Mouse (Mus musculus): Measurements from ENCODE around the gene Fstl5. TPM values are rescaled to one million over a fixed set of nuclear protein-coding genes. Genes with fewer than 3 reads are reported as not detected.
"Not testable (repeated sequence)": the region's sequence is repeated elsewhere in the genome, so short reads cannot be mapped to it uniquely, and the experiment has no call there.

The Fstl5 gene
- polyA plus RNA-seq, 1 experiment, result 0.20 TPM

GRCm38 (mm10) chr3:76467229-76467874 lies 393.3 kb downstream of the Fstl5 start:
- DNase-seq (ENCODE audit: low read depth, low spot score), result no peak

- 41% methylated on average over 1 of the region's 1 CpGs for WGBS
- DNase-seq (ENCODE audit: low read depth, low spot score), result no peak
Observed at GRCm38 (mm10) chr3:76468147-76468546, 394.1 kb downstream of the Fstl5 start.

GRCm38 (mm10) chr3:76507891-76508290 lies 433.8 kb downstream of the Fstl5 start:
- not testable (repeated sequence) for DNase-seq (ENCODE audit: low read depth, low spot score)
- 63% methylated on average over 3 of the region's 3 CpGs for WGBS

GRCm38 (mm10) chr3:76508811-76509210 lies 434.7 kb downstream of the Fstl5 start:
- no peak for DNase-seq (ENCODE audit: low read depth, low spot score)

DNA sequence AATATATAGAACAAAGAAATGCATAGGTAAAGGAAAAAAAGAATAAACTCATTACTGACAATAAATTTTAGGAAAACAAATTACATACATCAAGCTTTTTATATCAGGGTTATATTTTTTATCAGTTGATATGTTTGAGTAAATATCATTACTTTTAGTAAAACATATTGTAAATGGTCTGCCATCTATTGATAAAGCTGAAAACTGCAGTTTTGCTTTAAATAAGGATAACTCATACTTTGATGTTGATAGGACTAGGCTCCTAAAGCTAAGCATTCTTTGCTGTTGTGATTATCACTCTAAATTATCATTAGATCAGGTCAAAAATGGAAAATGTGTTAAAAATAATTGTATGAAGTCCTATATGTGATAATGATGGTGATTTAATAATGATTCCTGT lies 493.3 kb downstream of the Fstl5 start:
- no peak for DNase-seq (ENCODE audit: low read depth, low spot score)

More at GRCm38 (mm10) chr3:76508811-76509210, 434.7 kb downstream of the Fstl5 start:
- 92% methylated on average over 14 of the region's 14 CpGs for WGBS

DNA sequence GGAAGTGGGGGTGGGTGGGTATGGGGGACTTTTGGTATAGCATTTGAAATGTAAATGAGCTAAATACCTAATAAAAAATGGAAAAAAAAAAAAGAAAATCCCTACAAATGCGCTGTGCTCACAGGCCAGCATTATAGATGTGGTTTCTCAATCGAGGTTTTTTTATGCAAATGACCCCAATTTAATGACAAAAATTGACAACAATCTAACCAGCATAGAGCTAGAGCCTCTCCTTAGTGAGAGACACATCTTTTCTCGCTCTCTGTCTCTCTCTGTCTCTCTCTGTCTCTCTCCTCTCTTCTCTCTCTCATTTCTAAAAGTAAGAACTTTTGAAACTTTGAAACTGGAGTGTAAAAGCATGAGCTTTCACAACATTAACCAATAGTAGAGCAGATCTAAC lies 498.4 kb downstream of the Fstl5 start:
- DNase-seq (ENCODE audit: low read depth, low spot score), result no peak
- WGBS, result 54% methylated on average over 3 of the region's 3 CpGs

DNA sequence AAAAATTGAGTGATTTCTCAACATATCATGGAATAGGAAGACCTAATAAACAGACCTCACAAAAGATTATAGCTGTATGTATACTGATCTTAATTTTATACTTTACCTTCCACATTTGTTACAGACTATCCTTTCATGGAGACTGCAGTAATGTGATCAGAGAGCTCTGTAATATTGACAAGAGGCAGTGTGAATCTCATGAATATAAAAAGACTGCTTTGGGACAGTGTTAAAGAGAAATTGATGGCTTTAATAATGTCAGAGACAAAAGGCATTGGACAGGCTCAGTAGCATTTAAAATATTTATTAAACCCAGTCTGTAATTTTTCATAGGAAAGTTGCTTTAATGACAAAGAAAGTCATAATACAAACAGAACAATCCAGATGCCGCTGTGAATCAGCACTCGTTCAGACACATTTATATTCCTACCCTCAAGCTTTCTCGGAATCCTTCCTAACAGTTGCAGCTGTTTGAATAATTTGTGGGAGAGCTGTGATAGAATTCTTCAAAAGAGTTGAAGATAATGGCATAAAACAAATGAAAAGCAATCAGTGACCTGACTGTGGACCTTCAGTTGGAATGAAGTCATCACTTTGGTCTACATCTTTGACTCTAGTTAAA lies 499.0 kb downstream of the Fstl5 start:
- DNase-seq (ENCODE audit: low read depth, low spot score), result no peak
- 80% methylated on average over 3 of the region's 3 CpGs for WGBS

DNA sequence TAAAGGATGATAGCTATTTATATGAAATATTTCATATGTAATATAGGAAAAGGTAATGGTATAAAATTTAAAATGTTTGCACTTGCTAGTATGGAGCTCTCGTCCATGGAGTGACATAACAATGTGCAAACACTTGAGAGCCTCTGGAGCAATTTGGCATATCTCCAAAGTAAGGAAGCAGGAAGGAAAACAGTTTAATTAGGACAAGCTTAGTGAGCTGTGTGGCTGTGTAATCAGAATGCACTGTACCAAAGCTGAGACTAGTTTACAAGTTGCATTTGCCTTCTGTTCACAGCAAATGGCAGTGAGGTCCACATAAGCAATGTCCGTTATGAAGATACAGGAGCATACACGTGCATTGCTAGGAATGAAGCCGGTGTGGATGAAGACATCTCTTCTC lies 519.1 kb downstream of the Fstl5 start:
- 57% methylated on average over 4 of the region's 4 CpGs for WGBS
- no peak for DNase-seq (ENCODE audit: low read depth, low spot score)

DNA sequence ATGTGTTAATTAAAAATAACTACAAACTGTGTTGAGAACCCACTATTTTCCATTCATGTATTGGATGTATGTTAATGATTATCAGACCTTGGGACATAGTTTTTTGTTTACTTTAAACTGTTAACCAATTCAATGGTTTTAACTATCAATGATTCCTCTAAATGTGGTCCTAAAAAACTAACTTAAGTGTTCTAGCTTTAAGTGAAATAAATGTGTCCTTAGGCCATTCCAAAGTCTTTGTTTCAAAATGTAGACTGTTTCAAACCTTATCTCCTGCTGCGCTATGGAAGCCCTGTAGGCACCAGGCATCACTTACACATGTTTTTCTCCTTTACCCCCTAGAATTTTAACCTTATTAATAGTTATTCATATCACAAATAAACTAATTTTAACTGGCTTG lies 546.0 kb downstream of the Fstl5 start:
- no peak for DNase-seq (ENCODE audit: low read depth, low spot score)
- WGBS, result 93% methylated on average over 1 of the region's 1 CpGs

DNA sequence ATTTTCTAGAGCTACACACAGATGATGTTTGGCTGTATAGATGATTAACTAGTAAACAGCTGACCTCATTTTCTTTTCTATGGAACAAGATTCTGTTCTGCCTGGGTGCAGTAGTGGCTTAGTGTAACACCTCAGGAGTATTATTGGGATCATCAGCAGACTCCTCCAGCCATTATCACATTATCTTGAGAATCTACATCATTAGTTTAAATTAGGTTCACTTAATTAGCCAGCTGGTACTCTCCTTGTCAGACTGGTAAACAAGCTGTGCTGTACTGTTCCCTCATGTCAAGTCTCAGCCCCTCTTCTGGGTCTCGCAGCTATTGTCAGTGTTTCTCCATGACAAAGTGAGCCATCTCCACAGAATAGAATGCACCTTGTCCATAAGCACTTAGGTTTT lies 580.2 kb downstream of the Fstl5 start:
- no peak for DNase-seq (ENCODE audit: low read depth, low spot score)
- 82% methylated on average over 1 of the region's 1 CpGs for WGBS

- no peak for DNase-seq (ENCODE audit: low read depth, low spot score)
- WGBS, result 46% methylated on average over 5 of the region's 5 CpGs
Observed at GRCm38 (mm10) chr3:76670859-76671258, 596.8 kb downstream of the Fstl5 start.

GRCm38 (mm10) chr3:76676006-76676405 lies 601.9 kb downstream of the Fstl5 start:
- 92% methylated on average over 3 of the region's 3 CpGs for WGBS
- DNase-seq (ENCODE audit: low read depth, low spot score), result no peak

DNA sequence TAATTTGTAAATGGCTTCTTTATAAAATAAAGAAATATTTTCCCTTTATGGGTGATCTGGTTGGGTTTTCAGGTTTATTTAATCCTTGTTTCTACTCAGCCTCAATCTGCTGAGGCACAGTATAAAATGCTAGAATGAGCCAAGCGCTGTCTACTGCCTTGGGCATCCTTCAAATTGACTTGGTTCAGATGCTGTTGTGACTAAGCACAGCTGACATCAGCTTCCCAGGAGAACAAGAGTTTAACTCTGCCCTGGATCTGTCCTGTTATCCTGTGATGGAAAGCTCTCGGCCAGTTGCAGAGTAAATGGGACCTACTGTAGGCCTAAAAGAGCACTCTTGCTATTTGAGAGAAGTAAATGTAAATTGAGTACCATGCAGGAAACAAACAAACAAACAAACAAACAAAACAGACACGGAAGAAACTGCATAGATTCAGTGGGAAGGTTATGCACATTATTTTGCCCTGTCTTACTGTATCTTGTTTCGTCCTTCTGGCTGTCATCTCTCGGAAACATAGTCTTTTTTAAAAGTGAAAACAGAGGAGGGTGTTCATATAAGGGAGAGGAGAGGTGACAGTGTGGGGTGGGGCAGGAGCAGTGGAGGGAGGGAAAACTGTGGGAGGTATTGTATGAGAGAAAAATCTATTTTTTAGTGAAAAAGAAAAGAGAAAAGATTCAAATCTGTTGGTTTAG lies 605.9 kb downstream of the Fstl5 start:
- 68% methylated on average over 5 of the region's 5 CpGs for WGBS
- no peak for DNase-seq (ENCODE audit: low read depth, low spot score)

DNA sequence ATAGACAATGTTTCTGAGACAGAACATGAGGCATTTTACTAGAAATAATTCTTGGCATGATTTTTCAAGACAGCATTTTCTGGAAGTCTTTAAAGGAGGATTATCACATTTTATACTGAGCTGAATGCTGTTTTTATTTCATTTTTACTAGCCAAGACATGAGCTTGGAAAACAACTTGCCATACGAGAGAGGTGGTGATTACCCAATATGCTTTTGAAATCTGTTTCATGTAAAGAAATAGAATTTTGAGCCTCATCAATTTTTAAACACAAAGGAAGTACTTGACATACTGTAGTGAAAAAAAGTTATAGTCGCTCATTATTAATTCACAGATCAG lies 606.4 kb downstream of the Fstl5 start:
- 68% methylated on average over 2 of the region's 2 CpGs for WGBS
- DNase-seq (ENCODE audit: low read depth, low spot score), result no peak

DNA sequence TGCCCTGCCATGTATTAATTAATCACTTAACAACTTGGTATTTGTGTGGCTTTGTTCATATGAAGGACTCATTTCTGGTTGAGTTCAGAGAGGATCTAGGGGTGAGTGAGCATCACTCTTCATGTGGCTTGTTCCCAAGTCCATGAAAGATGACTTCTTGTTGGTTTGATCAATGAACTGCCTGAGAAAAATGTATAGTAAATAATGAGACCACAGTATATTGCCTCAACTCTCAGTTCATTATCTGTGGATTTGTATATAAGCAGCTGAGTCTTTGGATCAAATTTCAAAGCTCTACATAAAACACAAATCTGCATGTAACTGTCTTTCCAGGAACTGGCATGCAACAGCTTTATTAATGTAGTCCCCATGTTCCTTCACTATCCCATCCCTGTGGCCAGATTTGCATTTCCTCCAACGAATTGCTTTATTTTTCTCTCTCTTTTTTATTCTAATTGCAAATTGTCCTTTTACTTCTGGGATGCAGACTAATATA lies 623.1 kb downstream of the Fstl5 start:
- no peak for DNase-seq (ENCODE audit: low read depth, low spot score)
- WGBS, result 43% methylated on average over 1 of the region's 1 CpGs

- 82% methylated on average over 2 of the region's 2 CpGs for WGBS
- DNase-seq (ENCODE audit: low read depth, low spot score), result no peak
Observed at GRCm38 (mm10) chr3:76739221-76739620, 665.2 kb downstream of the Fstl5 start.

Other genes starting within 250 kb of the Fstl5 start
- gene Golim4, start 117.3 kb upstream of the Fstl5 start, polyA plus RNA-seq (2012; rRNA removed), result 19.0 and 33.6 TPM in 2 replicates